Mouse (Mus musculus): ENCODE results near the gene B3gnt2. TPM values are rescaled to one million over a fixed set of nuclear protein-coding genes. Genes with fewer than 3 reads are reported as not detected.

The B3gnt2 gene
- polyA plus RNA-seq, 1 experiment from 2014 or later: 7.9 TPM

GRCm38 (mm10) chr11:22892466-22892865 lies 31.7 kb upstream of the B3gnt2 start:
- Histone ChIP-seq H3K27ac (replicated peaks in 1 of 2; ENCODE audit: control insufficient read depth in 1 of 2, insufficient read depth in 1 of 2, low read depth in 2 of 2, low read length in 2 of 2) (no peak overlapping the region), H3K27me3 (ENCODE audit: control insufficient read depth, insufficient read depth, low read length) (no peaks in the 10 kb centered on the region), H3K4me3 (ENCODE audit: control insufficient read depth in 1 of 2, insufficient read depth in 1 of 2, low read depth in 1 of 2, low read length in 2 of 2) (no peak overlapping the region), H3K36me3 (ENCODE audit: control insufficient read depth, insufficient read depth, low read length) (no peaks in the 10 kb centered on the region), H3K9ac (ENCODE audit: low read length) (no peak overlapping the region), H3K4me1 (ENCODE audit: control insufficient read depth in 2 of 2, insufficient read depth in 2 of 2, low read length in 2 of 2) (peaks cover 5% of the 10 kb centered on the region in 2 experiments; a peak in 2 of 4 replicates), H3K4me2 (ENCODE audit: low read length) (no peak overlapping the region), H3K9me3 (ENCODE audit: control insufficient read depth, low read length) (no peaks in the 10 kb centered on the region)
- 68% methylated on average over 6 of the region's 6 CpGs for WGBS
- no peak for ATAC-seq (ENCODE audit: insufficient number of reproducible peaks, insufficient read depth, low FRiP score, low read depth)

DNA sequence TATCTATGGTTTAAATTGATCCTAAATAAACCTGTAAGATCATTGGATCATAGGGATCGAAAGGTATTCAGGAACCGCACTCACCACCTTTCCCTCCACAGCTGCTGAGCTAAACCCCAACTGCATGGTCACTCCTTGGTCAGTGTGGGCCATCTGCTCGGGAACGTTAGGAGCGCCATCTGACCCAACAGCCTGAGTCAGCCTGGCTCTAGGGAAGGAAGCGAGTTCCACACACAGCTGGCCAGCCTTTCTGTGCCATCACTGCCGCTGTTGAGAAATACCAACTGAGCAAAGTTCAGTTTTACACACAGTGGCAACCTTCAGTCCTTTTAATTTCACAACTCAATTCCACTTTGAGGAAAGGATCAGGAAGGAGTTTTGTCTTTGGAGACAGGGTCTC lies 31.1 kb upstream of the B3gnt2 start:
- no peaks in the 10 kb centered on the region for H3K27me3 ChIP-seq (ENCODE audit: control insufficient read depth, insufficient read depth, low read length)
- H3K9ac ChIP-seq (ENCODE audit: low read length): no peak overlapping the region
- H3K36me3 ChIP-seq (ENCODE audit: control insufficient read depth, insufficient read depth, low read length): no peaks in the 10 kb centered on the region
- no peak overlapping the region for H3K4me2 ChIP-seq (ENCODE audit: low read length)
- H3K4me1 ChIP-seq (ENCODE audit: control insufficient read depth in 2 of 2, insufficient read depth in 2 of 2, low read length in 2 of 2): peaks cover 5% of the 10 kb centered on the region in 2 experiments; a peak in 2 of 4 replicates
- H3K27ac ChIP-seq (replicated peaks in 1 of 2; ENCODE audit: control insufficient read depth in 1 of 2, insufficient read depth in 1 of 2, low read depth in 2 of 2, low read length in 2 of 2): no peak overlapping the region
- H3K9me3 ChIP-seq (ENCODE audit: control insufficient read depth, low read length): no peaks in the 10 kb centered on the region
- WGBS: 88% methylated on average over 7 of the region's 7 CpGs
- no peak overlapping the region for H3K4me3 ChIP-seq (ENCODE audit: control insufficient read depth in 1 of 2, insufficient read depth in 1 of 2, low read depth in 1 of 2, low read length in 2 of 2)
- ATAC-seq (ENCODE audit: insufficient number of reproducible peaks, insufficient read depth, low FRiP score, low read depth): no peak

GRCm38 (mm10) chr11:22891242-22891641 lies 30.5 kb upstream of the B3gnt2 start:
- H3K9me3 ChIP-seq (ENCODE audit: control insufficient read depth, low read length): no peaks in the 10 kb centered on the region
- 82% methylated on average over 9 of the region's 9 CpGs for WGBS

DNA sequence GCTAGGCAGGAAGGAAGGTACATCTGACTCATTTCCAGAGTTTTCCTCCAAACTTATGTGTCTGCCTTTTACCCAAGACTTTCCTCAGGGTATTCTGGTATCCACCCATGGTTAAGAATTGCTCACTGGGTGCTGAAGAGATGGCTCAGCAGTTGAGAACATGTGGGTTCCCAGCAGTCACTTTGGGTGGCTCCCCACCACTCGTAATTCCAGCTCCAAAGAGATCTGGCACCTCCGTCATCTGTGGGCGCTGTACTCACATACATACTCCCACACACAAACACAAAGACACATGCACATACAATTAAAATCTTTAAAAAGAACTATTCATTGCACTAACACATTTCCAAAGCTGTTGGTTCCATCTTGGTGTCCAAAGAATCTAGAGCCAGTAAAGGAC lies 28.5 kb upstream of the B3gnt2 start:
- Histone ChIP-seq H3K9me3 (ENCODE audit: control insufficient read depth, low read length) (no peaks in the 10 kb centered on the region), H3K4me3 (ENCODE audit: control insufficient read depth in 1 of 2, insufficient read depth in 1 of 2, low read depth in 1 of 2, low read length in 2 of 2) (no peak overlapping the region), H3K27ac (replicated peaks in 1 of 2; ENCODE audit: control insufficient read depth in 1 of 2, insufficient read depth in 1 of 2, low read depth in 2 of 2, low read length in 2 of 2) (no peak overlapping the region), H3K27me3 (ENCODE audit: control insufficient read depth, insufficient read depth, low read length) (no peaks in the 10 kb centered on the region), H3K4me1 (ENCODE audit: control insufficient read depth in 2 of 2, insufficient read depth in 2 of 2, low read length in 2 of 2) (peaks cover 5% of the 10 kb centered on the region in 2 experiments; a peak in 2 of 4 replicates), H3K36me3 (ENCODE audit: control insufficient read depth, insufficient read depth, low read length) (no peaks in the 10 kb centered on the region), H3K4me2 (ENCODE audit: low read length) (no peak overlapping the region), H3K9ac (ENCODE audit: low read length) (no peak overlapping the region)
- ATAC-seq (ENCODE audit: insufficient number of reproducible peaks, insufficient read depth, low FRiP score, low read depth): no peak
- WGBS: 92% methylated on average over 3 of the region's 3 CpGs

More at GRCm38 (mm10) chr11:22891242-22891641, 30.5 kb upstream of the B3gnt2 start:
- Histone ChIP-seq H3K36me3 (ENCODE audit: control insufficient read depth, insufficient read depth, low read length) (no peaks in the 10 kb centered on the region), H3K4me1 (ENCODE audit: control insufficient read depth in 2 of 2, insufficient read depth in 2 of 2, low read length in 2 of 2) (peaks cover 5% of the 10 kb centered on the region in 2 experiments; a peak in 2 of 4 replicates), H3K27ac (replicated peaks in 1 of 2; ENCODE audit: control insufficient read depth in 1 of 2, insufficient read depth in 1 of 2, low read depth in 2 of 2, low read length in 2 of 2) (no peak overlapping the region), H3K9ac (ENCODE audit: low read length) (no peak overlapping the region), H3K4me3 (ENCODE audit: control insufficient read depth in 1 of 2, insufficient read depth in 1 of 2, low read depth in 1 of 2, low read length in 2 of 2) (no peak overlapping the region), H3K4me2 (ENCODE audit: low read length) (no peak overlapping the region), H3K27me3 (ENCODE audit: control insufficient read depth, insufficient read depth, low read length) (no peaks in the 10 kb centered on the region)
- ATAC-seq (ENCODE audit: insufficient number of reproducible peaks, insufficient read depth, low FRiP score, low read depth): no peak

- no peak overlapping the region for H3K9ac ChIP-seq (ENCODE audit: low read length)
- no peak overlapping the region for H3K4me3 ChIP-seq (ENCODE audit: control insufficient read depth in 1 of 2, insufficient read depth in 1 of 2, low read depth in 1 of 2, low read length in 2 of 2)
- 80% methylated on average over 4 of the region's 4 CpGs for WGBS
- no peaks in the 10 kb centered on the region for H3K27me3 ChIP-seq (ENCODE audit: control insufficient read depth, insufficient read depth, low read length)
- ATAC-seq (ENCODE audit: insufficient number of reproducible peaks, insufficient read depth, low FRiP score, low read depth): no peak
- H3K27ac ChIP-seq (replicated peaks in 1 of 2; ENCODE audit: control insufficient read depth in 1 of 2, insufficient read depth in 1 of 2, low read depth in 2 of 2, low read length in 2 of 2): no peak overlapping the region
- H3K36me3 ChIP-seq (ENCODE audit: control insufficient read depth, insufficient read depth, low read length): no peaks in the 10 kb centered on the region
- no peaks in the 10 kb centered on the region for H3K9me3 ChIP-seq (ENCODE audit: control insufficient read depth, low read length)
- H3K4me2 ChIP-seq (ENCODE audit: low read length): no peak overlapping the region
- peaks cover 5% of the 10 kb centered on the region in 2 experiments; a peak in 2 of 4 replicates for H3K4me1 ChIP-seq (ENCODE audit: control insufficient read depth in 2 of 2, insufficient read depth in 2 of 2, low read length in 2 of 2)
These were observed 26.2 kb upstream of the B3gnt2 start for GRCm38 (mm10) chr11:22886991-22887390.

GRCm38 (mm10) chr11:22885350-22885749 lies 24.6 kb upstream of the B3gnt2 start:
- WGBS: 78% methylated on average over 1 of the region's 1 CpGs
- Histone ChIP-seq H3K4me1 (ENCODE audit: control insufficient read depth in 2 of 2, insufficient read depth in 2 of 2, low read length in 2 of 2) (peaks cover 5% of the 10 kb centered on the region in 2 experiments; a peak in 2 of 4 replicates), H3K4me2 (ENCODE audit: low read length) (no peak overlapping the region), H3K9ac (ENCODE audit: low read length) (no peak overlapping the region), H3K9me3 (ENCODE audit: control insufficient read depth, low read length) (no peaks in the 10 kb centered on the region), H3K27ac (replicated peaks in 1 of 2; ENCODE audit: control insufficient read depth in 1 of 2, insufficient read depth in 1 of 2, low read depth in 2 of 2, low read length in 2 of 2) (no peak overlapping the region), H3K4me3 (ENCODE audit: control insufficient read depth in 1 of 2, insufficient read depth in 1 of 2, low read depth in 1 of 2, low read length in 2 of 2) (no peak overlapping the region), H3K27me3 (ENCODE audit: control insufficient read depth, insufficient read depth, low read length) (no peaks in the 10 kb centered on the region), H3K36me3 (ENCODE audit: control insufficient read depth, insufficient read depth, low read length) (no peaks in the 10 kb centered on the region)
- no peak for ATAC-seq (ENCODE audit: insufficient number of reproducible peaks, insufficient read depth, low FRiP score, low read depth)

DNA sequence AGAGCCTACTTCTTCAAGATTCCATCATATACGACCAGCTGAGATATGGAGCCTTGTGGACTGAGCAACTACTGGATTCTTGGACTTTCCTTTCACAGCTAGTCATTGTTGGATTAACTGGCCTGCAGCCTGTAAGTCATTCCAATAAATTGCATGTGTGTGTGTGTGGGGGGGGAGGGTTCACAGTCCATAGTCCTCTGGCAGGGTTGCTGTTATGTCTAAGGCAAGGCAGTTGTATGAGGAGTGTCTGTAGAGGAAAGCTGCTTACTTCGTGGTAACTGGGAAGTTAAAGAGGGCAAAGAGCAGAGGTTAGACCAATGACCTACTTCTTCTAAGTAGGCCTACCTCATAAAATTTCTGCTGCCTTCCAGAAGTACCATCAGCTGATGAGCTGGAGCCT lies 22.9 kb upstream of the B3gnt2 start:
- no peak for ATAC-seq (ENCODE audit: insufficient number of reproducible peaks, insufficient read depth, low FRiP score, low read depth)
- Histone ChIP-seq H3K9me3 (ENCODE audit: control insufficient read depth, low read length) (no peaks in the 10 kb centered on the region), H3K4me2 (ENCODE audit: low read length) (no peak overlapping the region), H3K36me3 (ENCODE audit: control insufficient read depth, insufficient read depth, low read length) (no peaks in the 10 kb centered on the region), H3K4me3 (ENCODE audit: control insufficient read depth in 1 of 2, insufficient read depth in 1 of 2, low read depth in 1 of 2, low read length in 2 of 2) (no peak overlapping the region), H3K27ac (replicated peaks in 1 of 2; ENCODE audit: control insufficient read depth in 1 of 2, insufficient read depth in 1 of 2, low read depth in 2 of 2, low read length in 2 of 2) (no peak overlapping the region), H3K9ac (ENCODE audit: low read length) (no peak overlapping the region), H3K27me3 (ENCODE audit: control insufficient read depth, insufficient read depth, low read length) (no peaks in the 10 kb centered on the region), H3K4me1 (ENCODE audit: control insufficient read depth in 2 of 2, insufficient read depth in 2 of 2, low read length in 2 of 2) (peaks cover 5% of the 10 kb centered on the region in 2 experiments; a peak in 2 of 4 replicates)
- 67% methylated on average over 2 of the region's 2 CpGs for WGBS

GRCm38 (mm10) chr11:22882926-22883325 lies 22.2 kb upstream of the B3gnt2 start:
- no peak overlapping the region for H3K4me2 ChIP-seq (ENCODE audit: low read length)
- H3K27ac ChIP-seq (replicated peaks in 1 of 2; ENCODE audit: control insufficient read depth in 1 of 2, insufficient read depth in 1 of 2, low read depth in 2 of 2, low read length in 2 of 2): no peak overlapping the region
- H3K36me3 ChIP-seq (ENCODE audit: control insufficient read depth, insufficient read depth, low read length): no peaks in the 10 kb centered on the region
- no peak overlapping the region for H3K9ac ChIP-seq (ENCODE audit: low read length)
- H3K9me3 ChIP-seq (ENCODE audit: control insufficient read depth, low read length): no peaks in the 10 kb centered on the region
- H3K4me1 ChIP-seq (ENCODE audit: control insufficient read depth in 2 of 2, insufficient read depth in 2 of 2, low read length in 2 of 2): peaks cover under 1% of the 10 kb centered on the region in 2 experiments; a peak in 1 of 4 replicates
- H3K4me3 ChIP-seq (ENCODE audit: control insufficient read depth in 1 of 2, insufficient read depth in 1 of 2, low read depth in 1 of 2, low read length in 2 of 2): no peak overlapping the region
- no peak for ATAC-seq (ENCODE audit: insufficient number of reproducible peaks, insufficient read depth, low FRiP score, low read depth)
- H3K27me3 ChIP-seq (ENCODE audit: control insufficient read depth, insufficient read depth, low read length): no peaks in the 10 kb centered on the region

Data from heart, embryonic 14.5 days (tissue).